Mouse (Mus musculus) liver, postnatal 0 days (tissue): ENCODE measurements at regions not wholly inside any gene's neighbourhood (a gene's known extent, or its start where the extent isn't known, plus 50 kb on each side); places are given as distances from the start of the nearest gene placed in this dataset.

Experiments used
- ATAC-seq: fragments of 200-750 bp; cut with Nextera tagmentation; 2 replicates; pipeline ENCODE4 v1.8.0; 2017; ENCODE audit warnings: mild to moderate bottlenecking, moderate library complexity
- DNase-seq: peaks from one replicate; pipeline ENCODE4 v3.0.0-alpha.2; 2016
- H3K27ac ChIP-seq: fragments of 300-500 bp; sonication (generic); 2 replicates; pipeline ENCODE4 v1.5.1; 2014; ENCODE audit warnings: antibody characterized with exemption, moderate library complexity, mild to moderate bottlenecking, low read depth
- H3K27me3 ChIP-seq: fragments of 300-500 bp; sonication (generic); 2 replicates; pipeline ENCODE4 v1.6.1; 2014; ENCODE audit warnings: low read length, control low read depth, mixed read lengths; ENCODE audit not compliant: insufficient read depth
- H3K36me3 ChIP-seq: fragments of 300-500 bp; sonication (generic); replicated peaks from 2 replicates; pipeline ENCODE4 v1.6.1; 2014; ENCODE audit warnings: mild to moderate bottlenecking, control low read depth, low read length, moderate library complexity, mixed read lengths; ENCODE audit not compliant: insufficient read depth
- H3K4me1 ChIP-seq: fragments of 300-500 bp; sonication (generic); 2 replicates; pipeline ENCODE4 v1.6.1; 2014; ENCODE audit warnings: antibody characterized with exemption, mild to moderate bottlenecking, control low read depth; ENCODE audit not compliant: insufficient read depth
- H3K4me2 ChIP-seq: fragments of 300-500 bp; sonication (generic); 2 replicates; pipeline ENCODE4 v1.6.1; 2014; ENCODE audit warnings: low read depth, mild to moderate bottlenecking, low read length, moderate library complexity, mixed read lengths
- H3K4me3 ChIP-seq: fragments of 300-500 bp; sonication (generic); 2 replicates; pipeline ENCODE4 v1.5.1; 2014; ENCODE audit warnings: low read depth, low read length
- H3K9ac ChIP-seq: fragments of 300-500 bp; sonication (generic); replicated peaks from 2 replicates; pipeline ENCODE4 v1.6.1; 2014; ENCODE audit warnings: mild to moderate bottlenecking, moderate library complexity
- H3K9me3 ChIP-seq: fragments of 300-500 bp; sonication (generic); 2 replicates; pipeline ENCODE4 v1.6.1; 2016; ENCODE audit warnings: mild to moderate bottlenecking, control low read depth, low read length, mixed read lengths
- CTCF ChIP-seq: sonication (generic); IDR thresholded peaks from 2 replicates; pipeline ENCODE4 v1.5.1; 2016; ENCODE audit warnings: antibody characterized with exemption, low read depth
- EP300 ChIP-seq: IDR thresholded peaks from 2 replicates; pipeline ENCODE4 v1.6.1; 2016; ENCODE audit warnings: antibody characterized with exemption, low read depth, mild to moderate bottlenecking
- WGBS: fragments of 180-500 bp; shearing (Covaris S2); extraction: QIAGEN DNeasy Blood & Tissue Kit; methylation state at CpG from one replicate; pipeline ENCODE4 v1.1.7; 2014; ENCODE audit not compliant: insufficient replicate concordance; 5-methylcytosine and 5-hydroxymethylcytosine counted together

DNA sequence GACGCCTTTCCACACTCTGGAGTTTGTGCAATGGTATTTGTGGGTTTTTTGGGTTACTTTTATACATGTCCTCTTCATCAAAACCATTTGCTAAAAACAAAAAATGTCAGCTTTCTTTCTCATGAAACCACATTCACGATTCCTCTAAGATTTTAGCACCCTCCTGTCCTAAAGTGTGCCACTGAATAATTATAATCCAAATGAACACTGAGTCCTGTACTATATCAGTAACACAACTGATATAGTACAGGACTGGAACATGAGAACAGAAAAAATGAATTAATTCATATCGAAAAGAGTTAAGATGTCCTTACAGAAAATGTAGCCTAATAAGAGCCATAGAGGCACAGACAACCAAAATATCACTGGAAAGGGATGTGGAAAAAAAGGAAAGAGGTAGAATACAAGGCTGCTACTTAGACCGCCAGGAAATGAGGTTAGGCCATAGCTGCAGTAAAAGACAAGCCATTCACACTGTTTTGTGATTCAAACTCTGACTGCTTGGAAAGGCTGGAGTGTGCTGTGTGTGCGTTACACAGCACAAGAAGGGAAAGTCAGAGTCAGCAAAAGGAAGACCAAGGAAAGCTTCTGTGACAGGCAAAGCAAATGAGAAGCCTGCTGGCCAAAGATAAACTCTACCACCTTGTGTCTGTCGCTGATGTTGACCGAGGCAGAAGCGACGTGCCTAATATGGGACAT, 329.3 kb upstream of the Gm11146 start:
- Histone ChIP-seq H3K9me3 (no peaks in the 10 kb centered on the region), H3K4me3 (no peak overlapping the region), H3K4me2 (no peak overlapping the region), H3K9ac (no peak overlapping the region), H3K27me3 (no peaks in the 10 kb centered on the region), H3K4me1 (no peaks in the 10 kb centered on the region), H3K36me3 (no peaks in the 10 kb centered on the region), H3K27ac (no peak overlapping the region)
- no peak for ATAC-seq
- no peak for TF ChIP-seq CTCF
- TF ChIP-seq EP300: no peak
- DNase-seq: no peak
- WGBS: 75% methylated on average over 9 of the region's 9 CpGs

- no peak for TF ChIP-seq CTCF
- TF ChIP-seq EP300: no peak
- 64% methylated on average over 6 of the region's 6 CpGs for WGBS
- H3K4me3 ChIP-seq: no peak overlapping the region
- no peak overlapping the region for H3K9ac ChIP-seq
- no peaks in the 10 kb centered on the region for H3K9me3 ChIP-seq
- DNase-seq (no peak), ATAC-seq (no peak)
- no peaks in the 10 kb centered on the region for H3K36me3 ChIP-seq
- H3K27ac ChIP-seq: no peak overlapping the region
- no peak overlapping the region for H3K4me2 ChIP-seq
- H3K27me3 ChIP-seq: no peaks in the 10 kb centered on the region
- H3K4me1 ChIP-seq: no peaks in the 10 kb centered on the region
Observed at GRCm38 (mm10) chr16:77914160-77915070, 312.5 kb upstream of the Gm11146 start.

- no peak overlapping the region for H3K9ac ChIP-seq
- H3K27me3 ChIP-seq: no peaks in the 10 kb centered on the region
- H3K4me3 ChIP-seq: no peak overlapping the region
- no peak overlapping the region for H3K4me2 ChIP-seq
- no peak for TF ChIP-seq CTCF
- TF ChIP-seq EP300: no peak
- H3K27ac ChIP-seq: no peak overlapping the region
- H3K4me1 ChIP-seq: no peaks in the 10 kb centered on the region
- no peak for DNase-seq
- H3K9me3 ChIP-seq: no peaks in the 10 kb centered on the region
- WGBS: 45% methylated on average over 2 of the region's 2 CpGs
- H3K36me3 ChIP-seq: no peaks in the 10 kb centered on the region
- ATAC-seq: no peak
Observed at GRCm38 (mm10) chr16:77894247-77894646, 292.4 kb upstream of the Gm11146 start.

DNA sequence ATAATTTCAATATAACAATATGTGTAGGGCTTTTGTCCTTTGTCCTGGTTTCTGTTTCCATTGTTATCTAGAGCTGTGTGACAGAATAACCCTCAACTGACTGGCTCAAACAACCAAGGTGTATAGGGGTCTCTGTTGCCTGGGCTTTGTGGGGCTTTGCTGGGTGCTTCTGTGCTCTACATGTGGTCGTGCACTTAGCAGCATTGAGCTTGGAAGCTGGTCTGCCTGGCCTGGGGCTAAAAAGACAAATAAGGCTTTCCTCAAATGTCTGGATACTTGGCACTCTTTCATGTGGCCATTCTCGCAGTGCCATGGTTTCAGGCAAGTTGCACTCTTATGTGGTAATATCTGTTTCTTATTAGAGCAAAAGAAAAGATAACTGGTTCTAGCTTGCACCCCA, 291.8 kb upstream of the Gm11146 start:
- TF ChIP-seq CTCF (no peak), EP300 (no peak)
- DNase-seq (no peak), ATAC-seq (no peak)
- Histone ChIP-seq H3K4me1 (no peaks in the 10 kb centered on the region), H3K4me2 (no peak overlapping the region), H3K4me3 (no peak overlapping the region), H3K27me3 (no peaks in the 10 kb centered on the region), H3K9me3 (no peaks in the 10 kb centered on the region), H3K27ac (no peak overlapping the region), H3K9ac (no peak overlapping the region), H3K36me3 (no peaks in the 10 kb centered on the region)
- 61% methylated on average over 2 of the region's 2 CpGs for WGBS

- no peak overlapping the region for H3K4me3 ChIP-seq
- no peak overlapping the region for H3K27ac ChIP-seq
Observed at GRCm38 (mm10) chr16:77892731-77893130, 290.8 kb upstream of the Gm11146 start.

GRCm38 (mm10) chr16:77889348-77889747, 287.5 kb upstream of the Gm11146 start:
- no peak overlapping the region for H3K27ac ChIP-seq
- H3K36me3 ChIP-seq: no peaks in the 10 kb centered on the region
- no peak for ATAC-seq
- no peak overlapping the region for H3K4me3 ChIP-seq
- H3K9me3 ChIP-seq: no peaks in the 10 kb centered on the region
- H3K27me3 ChIP-seq: no peaks in the 10 kb centered on the region
- H3K4me2 ChIP-seq: no peak overlapping the region
- DNase-seq: no peak
- TF ChIP-seq EP300: no peak
- no peak for TF ChIP-seq CTCF
- H3K4me1 ChIP-seq: no peaks in the 10 kb centered on the region
- 84% methylated on average over 11 of the region's 11 CpGs for WGBS
- no peak overlapping the region for H3K9ac ChIP-seq

More at GRCm38 (mm10) chr16:77892731-77893130, 290.8 kb upstream of the Gm11146 start:
- DNase-seq: no peak
- Histone ChIP-seq H3K27me3 (no peaks in the 10 kb centered on the region), H3K9me3 (no peaks in the 10 kb centered on the region), H3K9ac (no peak overlapping the region), H3K36me3 (no peaks in the 10 kb centered on the region), H3K4me1 (no peaks in the 10 kb centered on the region), H3K4me2 (no peak overlapping the region)
- 74% methylated on average over 2 of the region's 2 CpGs for WGBS
- TF ChIP-seq CTCF (no peak), EP300 (no peak)
- ATAC-seq: no peak
